Mouse (Mus musculus): ENCODE results near the gene Taar3.

The Taar3 gene

DNA sequence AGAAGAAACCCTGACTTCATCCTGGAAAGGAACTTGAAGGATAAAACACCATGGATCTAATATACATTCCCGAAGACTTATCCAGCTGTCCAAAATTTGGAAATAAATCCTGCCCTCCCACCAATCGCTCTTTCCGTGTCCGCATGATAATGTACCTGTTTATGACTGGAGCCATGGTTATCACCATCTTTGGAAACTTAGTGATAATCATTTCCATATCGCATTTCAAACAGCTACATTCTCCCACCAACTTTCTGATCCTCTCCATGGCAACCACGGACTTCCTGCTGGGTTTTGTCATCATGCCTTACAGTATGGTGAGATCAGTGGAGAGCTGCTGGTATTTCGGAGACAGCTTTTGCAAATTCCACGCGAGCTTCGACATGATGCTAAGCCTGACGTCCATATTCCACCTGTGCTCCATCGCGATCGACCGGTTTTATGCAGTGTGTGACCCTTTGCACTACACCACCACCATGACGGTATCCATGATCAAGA is at the start of gene Taar3:
Gene Taar3 (plus strand): TSS at position 51 of the 498 bp plus-strand sequence.
- DNase-seq (ENCODE audit: low read depth), result no peak

DNA sequence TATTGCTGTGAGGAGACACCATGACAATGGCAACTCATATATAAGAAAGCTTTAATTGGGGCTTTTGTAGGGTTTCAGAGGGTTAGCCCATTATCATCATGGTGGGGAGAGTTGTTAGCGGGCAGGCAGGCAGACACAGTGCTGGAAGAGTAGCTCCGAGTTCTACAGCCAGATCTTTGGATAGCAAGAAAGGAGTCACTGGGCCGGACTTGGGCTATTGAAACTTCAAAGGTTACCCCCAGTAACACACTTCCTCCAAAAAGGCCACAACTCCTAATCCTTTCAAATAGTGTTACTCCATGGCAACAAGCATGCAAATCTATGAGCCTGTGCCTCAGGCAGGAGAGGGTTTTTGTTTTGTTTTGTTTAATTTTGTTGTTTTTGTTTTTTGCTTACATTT is 48.2 kb upstream of the Taar3 start:
- DNase-seq (ENCODE audit: low read depth), result no peak

DNA sequence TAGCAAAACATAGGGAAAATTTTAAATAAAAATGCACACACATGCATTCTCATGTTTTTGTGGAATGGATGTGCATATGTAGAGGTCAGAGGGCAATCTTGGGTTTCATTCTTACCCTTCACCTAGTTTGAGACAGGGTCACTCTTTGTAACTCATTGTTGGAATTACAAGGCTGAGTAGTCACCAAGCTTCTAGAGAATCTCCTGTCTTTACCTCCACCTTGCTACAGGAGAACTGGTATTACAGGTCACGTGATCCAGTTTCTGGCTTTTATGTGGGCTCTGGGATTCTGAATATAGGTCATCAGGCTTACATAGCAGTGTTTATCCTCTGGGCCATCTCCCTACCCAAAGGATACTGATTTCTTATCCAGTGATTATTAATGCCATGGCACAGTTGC is 43.7 kb upstream of the Taar3 start:
- no peak for DNase-seq (ENCODE audit: low read depth)

DNA sequence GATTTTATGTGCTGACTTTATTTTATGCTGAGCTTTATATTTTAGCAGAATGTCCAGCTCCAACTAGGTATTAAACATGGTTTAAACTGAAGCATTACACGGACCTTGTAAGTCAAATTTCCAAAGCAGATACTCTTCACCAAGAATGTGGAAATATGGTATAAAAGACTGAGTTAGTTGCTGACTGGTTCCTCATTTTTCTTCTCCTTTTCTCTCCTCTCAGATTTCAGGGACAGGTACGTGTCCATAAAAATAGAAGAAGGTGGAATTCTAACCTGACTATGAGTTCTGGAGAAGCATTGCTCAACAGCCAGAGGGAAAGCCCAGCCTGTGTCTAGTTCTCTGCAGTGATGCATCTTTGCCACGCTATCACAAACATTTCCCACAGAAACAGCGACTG is 29.3 kb upstream of the Taar3 start, which contains the start of gene Taar1:
Gene Taar1 (plus strand): TSS at position 301 of the 400 bp plus-strand sequence.
- no peak for DNase-seq (ENCODE audit: low read depth)

DNA sequence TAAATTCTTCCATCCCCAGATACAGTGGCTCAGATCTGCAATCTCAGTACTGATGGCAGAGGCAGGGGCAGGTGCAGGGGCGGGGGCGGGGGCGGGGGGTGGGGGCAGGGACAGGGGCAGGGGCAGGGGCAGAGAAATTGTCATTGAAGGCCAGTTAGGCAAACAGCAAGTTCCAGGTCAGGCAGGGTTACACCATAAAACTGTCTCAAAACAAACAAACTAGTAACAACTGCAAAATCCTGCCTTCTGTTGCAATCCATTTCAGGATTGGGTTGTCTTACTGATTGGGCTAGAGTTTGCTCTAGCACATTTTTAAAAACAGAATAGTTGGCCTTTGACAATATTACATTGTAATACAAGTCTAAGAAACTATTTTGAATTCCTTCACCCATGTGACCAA is 26.9 kb upstream of the Taar3 start:
- DNase-seq (ENCODE audit: low read depth), result no peak

DNA sequence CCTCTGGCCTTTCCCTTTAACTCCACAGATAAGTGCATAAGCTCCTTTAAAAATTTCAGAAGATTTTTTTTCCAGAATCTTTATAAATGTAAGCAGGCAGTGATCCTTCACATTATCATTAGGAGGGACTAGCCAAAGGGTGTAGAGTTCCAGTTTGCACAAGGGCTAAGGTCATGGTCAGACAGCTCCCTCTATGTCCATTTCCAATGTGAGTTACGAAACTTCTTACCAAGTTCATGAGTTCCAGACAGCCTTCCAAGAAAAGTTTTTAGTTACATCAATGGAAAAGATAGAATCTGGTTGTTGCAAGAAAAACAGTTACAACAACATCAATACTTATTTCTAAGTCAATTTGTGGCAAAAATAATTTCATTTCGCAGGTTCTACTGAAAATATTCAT is 25.4 kb upstream of the Taar3 start:
- no peak for DNase-seq (ENCODE audit: low read depth)

DNA sequence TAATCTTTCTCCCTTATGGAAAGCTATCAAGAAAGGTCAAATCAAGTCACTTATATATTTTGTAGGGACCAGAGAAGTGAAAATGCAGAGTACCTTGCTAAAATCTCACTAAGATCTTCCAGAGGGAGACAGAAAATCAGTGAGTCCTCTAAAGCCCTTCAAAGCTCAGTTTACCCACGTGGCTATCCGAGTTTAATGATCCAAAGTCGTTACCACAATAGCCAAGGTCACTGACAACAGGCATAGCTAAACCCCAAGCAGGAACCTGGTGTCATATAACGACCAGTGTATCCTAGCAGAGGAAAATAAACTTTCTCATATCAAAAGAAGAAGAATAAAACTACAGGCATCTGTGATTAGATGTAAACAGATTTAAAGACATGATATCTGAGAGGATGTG is 11.7 kb upstream of the Taar3 start:
- no peak for DNase-seq (ENCODE audit: low read depth)

DNA sequence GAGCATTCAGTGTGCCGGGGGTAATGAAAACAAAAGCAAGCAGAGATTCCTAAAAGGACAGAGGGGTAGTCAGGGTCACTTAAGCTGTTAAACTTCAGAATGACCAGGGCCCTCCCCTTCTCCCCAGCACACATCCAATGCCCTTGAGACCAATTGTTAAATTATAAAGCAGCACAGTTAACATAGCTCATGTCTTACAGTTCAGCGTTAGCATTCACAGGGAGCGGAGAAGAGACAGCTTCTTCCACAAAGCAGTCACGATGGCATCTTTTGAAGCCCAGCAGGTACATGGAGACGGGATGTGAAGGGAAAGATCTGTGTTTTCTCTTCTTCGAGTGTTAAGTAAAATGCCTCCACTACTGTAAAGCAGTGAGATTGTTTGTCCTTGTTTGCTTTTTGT is 11.0 kb upstream of the Taar3 start, which contains the start of gene Taar2:
Gene Taar2 (plus strand): TSS at position 261 of the 400 bp plus-strand sequence.
- DNase-seq (ENCODE audit: low read depth), result no peak

DNA sequence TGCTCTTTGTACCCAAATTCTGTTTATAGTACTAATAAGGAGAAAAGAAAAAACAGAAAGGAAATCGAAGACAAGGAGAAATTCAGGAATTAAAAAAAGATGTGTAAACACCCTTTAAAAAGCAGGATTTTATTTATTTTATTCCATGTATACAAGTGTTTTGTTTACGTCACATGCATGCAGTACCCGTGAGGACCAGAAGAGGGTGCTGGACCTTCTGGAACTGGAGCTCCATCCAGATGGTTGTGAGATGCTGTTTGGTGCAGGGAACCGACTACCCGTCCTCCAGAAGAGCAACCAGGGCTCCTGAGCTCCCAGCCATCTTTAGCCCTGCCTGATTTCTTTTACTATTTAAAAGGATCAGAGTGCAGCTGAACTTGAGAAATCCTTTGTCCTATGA is 6.9 kb upstream of the Taar3 start:
- DNase-seq (ENCODE audit: low read depth), result no peak

DNA sequence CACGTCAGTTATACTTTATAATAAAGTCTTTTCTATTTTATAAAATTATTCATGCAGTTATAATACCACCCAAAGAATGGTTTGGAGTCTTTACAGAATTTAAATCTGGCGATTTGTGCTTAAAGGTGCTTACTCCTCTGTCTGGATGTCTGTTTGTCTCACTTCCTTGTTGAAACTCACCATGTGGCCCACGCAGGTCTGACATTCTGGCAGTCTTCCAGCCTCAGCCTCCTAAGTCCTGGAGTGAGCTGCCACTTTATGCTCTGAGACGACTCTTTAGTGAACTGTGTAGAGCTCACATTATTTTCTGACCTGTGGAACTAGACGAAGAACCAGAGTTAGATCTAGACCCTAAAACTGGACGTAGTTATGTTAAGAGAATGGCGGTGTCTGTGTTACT is 1.3 kb upstream of the Taar3 start:
- no peak for DNase-seq (ENCODE audit: low read depth)

DNA sequence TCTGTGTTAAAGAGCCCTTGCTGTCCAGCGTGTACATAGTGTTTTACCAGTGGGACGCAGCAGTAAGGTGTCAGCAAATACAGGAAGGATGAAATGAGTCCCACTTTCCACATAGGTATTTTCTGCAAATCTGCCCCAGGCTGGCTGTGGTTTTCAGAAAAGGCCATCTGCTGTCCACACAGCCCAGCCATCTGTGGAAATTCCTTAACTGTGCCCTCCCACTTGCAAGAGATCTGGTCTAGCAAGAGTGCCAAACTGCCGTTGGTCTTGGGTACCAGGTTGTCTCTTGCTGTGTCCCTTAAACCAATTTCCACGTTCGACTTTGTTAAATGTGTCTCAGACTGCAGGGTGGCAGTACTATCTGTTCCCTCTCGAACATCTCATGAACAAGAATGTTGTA is 2.4 kb downstream of the Taar3 start:
- no peak for DNase-seq (ENCODE audit: low read depth)

DNA sequence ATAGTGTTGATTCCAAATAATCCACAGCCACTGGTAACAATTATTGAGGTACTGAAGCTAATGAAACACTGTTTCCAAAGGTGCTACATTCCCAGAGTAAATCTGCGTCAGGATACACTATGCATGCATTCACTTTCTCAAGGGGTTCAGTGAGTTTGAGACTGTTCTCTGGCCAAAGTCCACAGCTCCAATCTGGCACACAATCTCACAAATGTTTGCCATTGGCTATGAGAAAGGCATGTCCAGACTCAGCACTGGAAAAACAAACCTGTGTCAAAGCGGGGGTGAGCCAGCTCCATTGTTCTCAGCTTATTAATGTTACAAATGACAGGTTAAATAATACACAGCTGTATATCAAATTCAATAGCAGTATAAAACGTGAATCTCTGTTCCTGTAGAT is 9.7 kb downstream of the Taar3 start:
- DNase-seq (ENCODE audit: low read depth), result no peak

DNA sequence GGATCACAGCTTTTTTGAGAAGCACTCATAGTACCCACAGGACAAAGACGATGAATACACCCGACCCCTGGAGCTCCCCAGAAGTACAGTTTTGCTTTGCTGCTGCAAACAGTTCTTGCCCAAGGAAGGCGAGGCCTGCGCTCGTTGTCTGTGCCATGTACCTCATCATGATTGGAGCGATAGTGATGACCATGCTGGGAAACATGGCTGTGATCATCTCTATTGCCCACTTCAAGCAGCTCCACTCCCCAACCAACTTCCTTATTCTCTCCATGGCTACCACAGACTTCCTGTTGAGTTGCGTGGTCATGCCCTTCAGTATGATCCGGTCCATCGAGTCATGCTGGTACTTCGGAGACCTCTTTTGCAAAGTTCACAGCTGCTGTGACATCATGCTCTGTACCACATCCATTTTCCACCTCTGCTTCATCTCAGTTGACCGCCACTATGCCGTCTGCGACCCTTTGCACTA is 11.1 kb downstream of the Taar3 start, which contains the start of gene Taar4:
Gene Taar4 (plus strand): TSS at position 51 of the 472 bp plus-strand sequence.
- no peak for DNase-seq (ENCODE audit: low read depth)

DNA sequence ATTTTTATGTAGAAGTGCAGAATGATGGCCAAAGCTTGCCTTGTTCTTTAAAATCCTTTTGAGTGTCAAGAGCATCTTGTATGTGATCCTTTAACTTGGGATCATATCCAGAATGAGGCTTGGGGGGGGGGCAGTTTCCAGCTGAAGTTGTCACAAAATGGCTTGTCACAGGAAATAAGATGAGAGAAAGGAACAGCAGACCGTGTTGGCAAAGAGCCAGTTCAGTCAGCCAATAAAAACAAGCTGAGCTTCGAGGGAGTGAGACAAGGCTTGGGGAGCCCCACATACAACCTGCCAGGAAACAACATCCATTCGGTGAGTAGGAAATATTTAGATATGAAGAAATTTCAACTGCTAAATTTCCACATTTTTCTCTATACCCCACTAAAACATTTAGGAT is 14.1 kb downstream of the Taar3 start:
- DNase-seq (ENCODE audit: low read depth), result no peak

DNA sequence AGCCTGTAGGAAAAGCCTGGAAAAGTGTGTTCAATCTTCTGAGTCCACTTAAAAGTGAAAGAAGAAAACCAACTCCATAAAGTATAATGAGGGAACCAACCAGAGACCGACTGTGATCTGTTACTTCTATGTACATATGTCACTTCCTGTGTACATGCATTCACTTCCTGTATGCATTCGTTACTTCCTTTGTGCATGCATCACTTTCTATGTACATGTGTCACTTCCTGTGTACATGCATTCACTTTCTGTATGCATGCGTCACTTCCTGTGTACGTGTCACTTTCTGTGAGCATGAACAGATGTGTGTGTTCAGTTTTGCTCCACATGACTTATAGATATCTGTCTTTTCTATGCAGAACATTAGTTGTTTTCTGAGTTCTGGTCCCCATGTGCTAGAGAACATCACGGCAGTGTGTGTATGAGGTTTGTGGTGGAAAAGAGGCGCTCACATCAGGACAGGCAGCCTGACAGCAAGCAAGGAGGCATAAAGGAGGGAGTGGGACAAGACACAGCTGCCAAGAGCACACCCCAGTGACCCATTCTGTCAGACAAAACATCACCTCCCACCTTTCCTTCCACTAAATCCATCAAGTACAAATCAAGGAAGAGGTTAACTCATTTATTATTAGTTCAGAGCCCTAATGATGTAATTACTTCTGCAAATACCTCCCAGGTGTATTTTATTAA is 15.7 kb downstream of the Taar3 start:
- no peak for DNase-seq (ENCODE audit: low read depth)

DNA sequence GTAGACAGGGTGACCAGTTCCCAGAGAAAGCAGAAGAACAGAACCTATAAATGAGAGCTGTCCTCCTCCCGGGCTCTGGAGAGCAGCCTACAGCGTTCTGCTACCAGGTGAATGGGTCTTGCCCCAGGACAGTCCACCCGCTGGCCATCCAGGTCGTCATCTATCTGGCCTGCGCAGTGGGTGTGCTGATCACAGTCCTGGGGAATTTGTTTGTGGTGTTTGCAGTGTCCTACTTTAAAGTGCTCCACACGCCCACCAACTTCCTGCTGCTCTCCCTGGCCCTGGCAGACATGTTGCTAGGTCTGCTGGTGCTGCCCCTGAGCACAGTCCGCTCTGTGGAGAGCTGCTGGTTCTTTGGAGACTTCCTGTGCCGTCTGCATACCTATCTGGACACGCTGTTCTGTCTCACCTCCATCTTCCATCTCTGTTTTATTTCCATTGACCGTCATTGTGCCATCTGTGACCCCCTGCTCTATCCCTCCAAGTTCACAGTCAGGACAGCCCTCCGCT is 21.4 kb downstream of the Taar3 start, which contains the start of gene Taar5:
Gene Taar5 (plus strand): TSS at position 51 of the 510 bp plus-strand sequence.
- no peak for DNase-seq (ENCODE audit: low read depth)

DNA sequence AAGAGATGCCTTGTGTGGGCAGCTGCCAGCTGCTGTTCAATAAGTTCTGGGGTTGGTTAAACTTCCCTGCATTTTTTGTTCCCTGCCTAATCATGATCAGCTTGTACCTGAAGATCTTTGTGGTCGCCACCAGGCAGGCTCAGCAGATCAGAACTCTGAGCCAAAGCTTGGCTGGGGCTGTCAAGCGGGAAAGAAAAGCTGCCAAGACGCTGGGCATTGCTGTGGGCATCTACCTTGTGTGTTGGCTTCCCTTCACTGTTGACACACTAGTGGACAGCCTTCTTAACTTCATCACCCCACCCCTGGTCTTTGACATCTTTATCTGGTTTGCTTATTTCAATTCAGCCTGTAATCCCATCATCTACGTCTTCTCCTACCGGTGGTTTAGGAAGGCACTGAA is 21.9 kb downstream of the Taar3 start:
- no peak for DNase-seq (ENCODE audit: low read depth)

DNA sequence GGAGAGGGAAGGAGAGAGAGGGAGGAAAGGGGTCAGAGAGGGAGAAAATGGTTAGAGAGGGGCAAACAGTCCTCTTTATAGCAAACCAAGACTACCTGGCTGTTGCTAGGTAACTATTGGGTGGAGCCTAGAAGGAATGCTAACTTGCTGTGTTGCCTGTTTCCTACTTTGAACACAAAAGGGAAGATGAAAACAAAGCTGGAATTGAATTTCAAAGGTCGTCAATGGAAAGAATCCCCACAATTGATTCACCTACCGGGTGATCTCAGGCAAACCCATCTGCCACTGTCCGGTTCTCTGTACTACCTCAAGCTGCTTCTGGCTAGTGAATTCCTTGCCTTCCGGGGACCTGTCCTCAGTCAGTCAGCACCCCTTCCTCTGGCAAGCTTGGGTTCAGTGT is 28.6 kb downstream of the Taar3 start:
- DNase-seq (ENCODE audit: low read depth), result no peak

DNA sequence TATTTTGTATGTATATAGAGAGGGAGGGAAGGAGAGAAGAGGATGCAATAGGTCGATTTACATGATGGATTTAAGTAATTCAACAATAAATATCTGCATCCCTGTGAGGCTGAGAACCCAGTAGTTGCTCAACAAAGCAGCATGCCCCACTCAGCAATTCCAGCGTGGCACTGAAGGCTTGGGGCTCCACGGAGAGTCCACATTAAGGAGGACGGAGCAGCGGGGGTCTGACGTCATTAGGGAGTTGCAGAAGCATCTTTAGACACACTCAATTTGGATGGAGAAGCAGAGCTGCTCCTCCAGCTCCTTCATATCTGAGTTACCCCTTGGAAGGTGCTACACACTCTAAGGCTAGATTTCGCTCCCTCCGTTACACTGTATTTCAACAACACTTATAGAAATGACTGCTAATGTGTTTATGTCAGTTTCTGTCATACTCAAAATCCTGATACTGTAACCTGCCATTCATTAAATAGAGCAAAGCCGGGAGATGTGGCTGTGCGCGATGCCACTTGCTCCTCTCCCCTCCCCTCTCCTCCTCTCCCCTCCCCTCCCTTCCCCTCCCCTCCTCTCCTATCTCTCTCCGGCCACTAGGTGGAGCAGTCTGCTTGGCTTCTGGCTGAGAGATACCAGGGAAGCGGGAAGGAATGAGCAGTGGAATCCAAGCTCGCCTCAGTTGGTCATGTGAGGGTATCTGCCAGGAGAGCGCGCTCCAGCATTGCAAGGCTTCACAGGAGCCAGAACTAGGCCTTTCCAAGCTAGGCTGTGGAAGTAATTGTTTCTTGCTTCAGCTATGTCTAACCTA is 29.7 kb downstream of the Taar3 start:
- peak; percentile 22 for DNase-seq (ENCODE audit: low read depth)

DNA sequence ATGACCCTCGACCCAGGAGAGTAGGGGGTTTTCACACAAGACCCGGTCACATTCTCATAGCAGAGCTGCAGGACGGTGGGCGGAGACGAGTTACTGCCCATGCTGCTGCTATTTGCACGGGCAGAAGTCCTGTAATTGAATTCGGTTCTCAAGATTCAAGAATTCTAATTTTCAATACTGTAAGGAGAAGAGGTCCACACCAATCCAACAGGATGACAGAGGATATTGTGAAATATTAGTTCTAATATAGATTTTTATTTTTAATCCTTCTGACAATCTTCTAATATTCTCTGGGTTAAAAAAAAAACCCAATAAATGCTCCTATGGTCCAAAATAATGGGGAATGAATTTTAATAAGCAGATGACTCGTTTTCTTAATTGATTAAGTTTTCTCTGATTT is 36.2 kb downstream of the Taar3 start, which contains the start of gene Taar6:
Gene Taar6 (minus strand): TSS at position 101 of the 400 bp plus-strand sequence.
- DNase-seq (ENCODE audit: low read depth), result no peak

DNA sequence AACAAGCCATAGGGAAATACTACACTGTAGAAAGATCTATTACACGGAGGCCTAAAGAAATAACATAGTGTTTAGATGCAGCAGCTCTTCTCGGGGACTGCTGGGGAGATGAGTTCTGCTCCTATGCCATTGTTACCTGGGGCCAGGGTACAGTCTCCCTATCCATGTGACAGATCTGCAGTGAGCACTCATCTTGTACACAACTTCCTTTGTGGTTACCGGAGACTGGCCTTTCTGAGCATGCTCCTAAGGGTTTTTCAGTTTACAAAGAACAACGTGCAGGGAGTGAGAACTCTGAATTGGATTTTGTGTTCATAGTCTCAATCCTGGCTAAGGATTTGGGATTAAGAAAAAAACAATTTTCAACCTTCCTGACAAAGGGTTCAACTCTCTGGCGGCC is 37.1 kb downstream of the Taar3 start:
- no peak for DNase-seq (ENCODE audit: low read depth)

DNA sequence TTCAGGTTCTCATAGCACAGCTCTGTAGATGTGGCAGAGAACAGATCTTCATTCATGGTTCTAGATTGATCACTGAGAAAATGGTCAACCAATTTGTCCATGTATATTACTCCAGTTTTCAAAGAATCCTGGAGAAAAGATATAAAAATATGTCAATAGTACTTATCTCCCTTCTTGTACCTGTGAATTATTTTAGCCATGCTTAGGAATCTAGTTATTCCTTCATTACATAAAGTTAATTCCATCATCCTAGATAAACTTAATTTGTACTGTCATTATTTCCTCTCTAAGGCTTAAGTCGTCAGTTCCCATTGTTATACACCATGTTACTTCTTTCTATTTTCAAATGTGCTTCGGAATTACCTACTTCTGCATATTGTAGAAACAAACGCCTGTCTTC is 44.0 kb downstream of the Taar3 start, which contains the start of gene Taar7a:
Gene Taar7a (minus strand): TSS at position 101 of the 400 bp plus-strand sequence.
- DNase-seq (ENCODE audit: low read depth), result no peak

DNA sequence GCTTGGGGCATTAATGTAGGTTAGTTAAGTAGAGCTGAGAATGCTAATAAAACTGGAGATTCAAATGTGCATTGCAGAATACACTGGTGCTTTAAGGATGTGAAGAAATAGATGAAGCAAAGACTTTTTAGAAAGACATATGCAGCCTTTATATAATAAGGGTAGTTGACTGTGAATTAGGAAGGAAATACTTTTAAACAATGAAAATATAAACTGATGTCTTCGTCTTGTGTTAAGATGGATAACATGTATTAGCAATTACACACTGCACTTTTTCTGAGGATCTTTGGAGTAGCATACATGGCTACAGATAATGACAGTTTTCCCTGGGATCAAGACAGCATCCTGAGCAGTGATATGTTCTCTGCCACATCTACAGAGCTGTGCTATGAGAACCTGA is 50.3 kb downstream of the Taar3 start, which contains the start of gene Taar7b:
Gene Taar7b (plus strand): TSS at position 301 of the 400 bp plus-strand sequence.
- DNase-seq (ENCODE audit: low read depth), result no peak

Measured in fibroblast of lung, adult 2 months (primary cell).